Mouse (Mus musculus) stomach, postnatal 0 days (tissue): ENCODE measurements around the gene Adk.

Source experiments
- CTCF ChIP-seq: IDR thresholded peaks from 2 replicates; pipeline ENCODE4 v1.5.1; 2016; ENCODE audit warnings: antibody characterized with exemption, low read depth, mild to moderate bottlenecking, moderate library complexity
- EP300 ChIP-seq: optimal IDR thresholded peaks from 2 replicates; pipeline ENCODE3; 2016; ENCODE audit warnings: antibody characterized with exemption

DNA sequence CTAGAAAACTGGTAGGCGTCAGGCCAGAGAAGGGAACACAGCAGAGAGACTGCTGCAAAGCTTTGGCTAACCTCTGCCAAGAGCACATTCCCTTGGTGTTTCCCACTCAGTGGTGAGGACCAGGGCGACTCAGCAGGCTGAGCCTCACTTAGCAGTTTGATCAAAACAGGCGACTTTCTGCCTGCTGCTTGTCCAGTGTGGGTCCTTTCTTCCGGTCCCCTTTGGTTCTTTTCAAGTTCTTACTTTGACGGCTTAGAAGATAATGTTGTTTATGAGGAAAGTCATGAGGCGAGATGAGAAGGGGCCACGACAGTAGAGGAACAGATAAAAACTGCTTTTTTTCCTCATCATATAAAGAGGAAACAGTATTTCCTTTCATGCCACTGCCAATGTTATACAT, 49.2 kb downstream of the Adk start:
- TF ChIP-seq EP300 = no peak
- no peak for TF ChIP-seq CTCF
